Mouse (Mus musculus) myocyte (in vitro differentiated cells): ENCODE measurements around the gene Paf1. TPM values are rescaled to one million over a fixed set of nuclear protein-coding genes. Genes with fewer than 3 reads are reported as not detected.
A peak's percentile ranks its signal among the peaks of the same experiment; 100 is the strongest.

Source experiments
- H3K27me3 ChIP-seq: one replicate; pipeline ENCODE4 v1.6.1; 2011; ENCODE audit not compliant: control insufficient read depth, insufficient read depth, insufficient read length
- H3K36me3 ChIP-seq: one replicate; pipeline ENCODE4 v1.6.1; 2011; ENCODE audit not compliant: control insufficient read depth, insufficient read depth
- H3K4me2 ChIP-seq: one replicate; pipeline ENCODE4 v1.6.1; 2011; ENCODE audit warnings: low read depth, control low read depth
- H3K4me3 ChIP-seq: one replicate; pipeline ENCODE4 v1.5.1; 2011; ENCODE audit warnings: mild to moderate bottlenecking, control low read depth, moderate library complexity
- H3K79me2 ChIP-seq: one replicate; pipeline ENCODE4 v1.6.1; 2011; ENCODE audit not compliant: control insufficient read depth, insufficient read depth
- H3ac ChIP-seq: one replicate; pipeline ENCODE4 v1.6.1; 2011; ENCODE audit not compliant: control insufficient read depth, insufficient read length
- CEBPB ChIP-seq: IDR thresholded peaks from 2 replicates; pipeline ENCODE4 v1.6.1; 2011; ENCODE audit warnings: mild to moderate bottlenecking, moderate library complexity; ENCODE audit not compliant: poor library complexity, insufficient read depth, severe bottlenecking
- E2F4 ChIP-seq: IDR thresholded peaks from one replicate; pipeline ENCODE4 v1.6.1; 2011; ENCODE audit warnings: mild to moderate bottlenecking, control low read depth, moderate library complexity; ENCODE audit not compliant: insufficient read depth
- MAX ChIP-seq: IDR thresholded peaks from one replicate; pipeline ENCODE4 v1.6.1; 2011; ENCODE audit warnings: low read depth, mild to moderate bottlenecking, control low read depth
- MYOD1 ChIP-seq, 3 experiments: IDR thresholded peaks; one replicate each; pipeline ENCODE4 v1.6.1; 2011; ENCODE audit warnings: control low read depth in 2 of 3, low read depth in 2 of 3, mild to moderate bottlenecking in 2 of 3, moderate library complexity in 1 of 3; ENCODE audit not compliant: insufficient read length in 2 of 3, control insufficient read depth in 1 of 3
- MYOG ChIP-seq, 3 experiments: IDR thresholded peaks; one replicate each; pipeline ENCODE4 v1.6.1; 2011; ENCODE audit warnings: control low read depth in 2 of 3, low read depth in 2 of 3, mild to moderate bottlenecking in 2 of 3; ENCODE audit not compliant: insufficient read length in 2 of 3, control insufficient read depth in 1 of 3, insufficient read depth in 1 of 3
- POLR2A ChIP-seq: IDR thresholded peaks from one replicate; pipeline ENCODE4 v1.6.1; 2011; ENCODE audit warnings: low read depth, mild to moderate bottlenecking, control low read depth, moderate library complexity; ENCODE audit not compliant: insufficient read length
- POLR2AphosphoS2 ChIP-seq: IDR thresholded peaks from one replicate; pipeline ENCODE4 v1.6.1; 2011; ENCODE audit warnings: low read depth, control low read depth; ENCODE audit not compliant: insufficient read length
- REST ChIP-seq: IDR thresholded peaks from one replicate; pipeline ENCODE4 v1.6.1; 2011; ENCODE audit warnings: mild to moderate bottlenecking, control low read depth, moderate library complexity; ENCODE audit not compliant: insufficient read depth, insufficient read length
- SRF ChIP-seq: IDR thresholded peaks from one replicate; pipeline ENCODE4 v1.6.1; 2011; ENCODE audit warnings: low read depth; ENCODE audit not compliant: control insufficient read depth, insufficient read length
- TCF12 ChIP-seq: IDR thresholded peaks from one replicate; pipeline ENCODE4 v1.6.1; 2011; ENCODE audit warnings: mild to moderate bottlenecking, control low read depth; ENCODE audit not compliant: poor library complexity, insufficient read depth, severe bottlenecking
- TCF3 ChIP-seq: IDR thresholded peaks from one replicate; pipeline ENCODE4 v1.6.1; 2011; ENCODE audit warnings: low read depth, control low read depth; ENCODE audit not compliant: insufficient read length
- USF1 ChIP-seq: IDR thresholded peaks from one replicate; pipeline ENCODE4 v1.6.1; 2011; ENCODE audit warnings: low read depth, mild to moderate bottlenecking, control low read depth, moderate library complexity
- polyA plus RNA-seq: library from polyadenylated mRNA; unstranded; fragments of >200 nt; fragmentation: generic; extraction: Trizol; gene quantifications from one replicate; pipeline ENCODE4 v1.2.1, GENCODE M21; 2012; ENCODE audit warnings: missing spikeins

Paf1 gene
- polyA plus RNA-seq, 1 experiment = 34.3 TPM

DNA sequence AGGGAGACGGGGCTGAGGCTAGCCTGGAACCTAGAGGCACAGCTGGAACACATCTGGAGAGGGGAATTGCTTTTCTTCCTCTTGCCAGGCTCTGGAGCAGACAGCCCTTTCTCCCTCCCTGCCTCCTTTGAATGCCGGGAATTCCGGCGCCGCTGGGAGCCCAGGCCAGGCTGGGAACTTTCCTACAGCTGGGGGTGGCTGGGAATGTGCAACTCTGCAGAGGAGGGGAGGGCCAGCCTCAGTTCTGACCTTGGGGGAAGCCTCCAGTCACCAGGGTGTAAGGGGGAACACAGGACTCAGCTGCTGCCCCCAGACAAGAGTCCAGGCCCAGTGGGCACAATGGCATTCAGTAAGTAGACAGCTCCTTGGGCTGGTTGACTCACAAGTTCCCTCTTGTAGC is 35.8 kb upstream of the Paf1 start:
- no peak overlapping the region for H3K4me2 ChIP-seq

GRCm38 (mm10) chr7:28357984-28358383 is 34.8 kb upstream of the Paf1 start:
- H3K4me2 ChIP-seq = peak overlapping the region; percentile 2
- peaks cover 17% of the 10 kb centered on the region for H3K36me3 ChIP-seq

More for the DNA sequence above, 35.8 kb upstream of the Paf1 start:
- TF ChIP-seq MYOG (IDR thresholded peaks at IDR 0.05; ENCODE audit: control insufficient read depth in 1 of 3, insufficient read depth in 1 of 3, insufficient read length in 2 of 3, low read depth in 2 of 3) (peak in 1 of 3 experiments; percentile 60), CEBPB (no peak), MYOD1 (IDR thresholded peaks at IDR 0.05; ENCODE audit: control insufficient read depth in 1 of 3, insufficient read length in 2 of 3, low read depth in 2 of 3) (peak in 1 of 3 experiments; percentile 6), POLR2A (peak; percentile 10), REST (no peak)
- H3K79me2 ChIP-seq = peaks cover 5% of the 10 kb centered on the region
- H3K36me3 ChIP-seq = peaks cover 27% of the 10 kb centered on the region
- H3ac ChIP-seq = no peak overlapping the region
- no peak overlapping the region for H3K4me3 ChIP-seq
- no peaks in the 10 kb centered on the region for H3K27me3 ChIP-seq

DNA sequence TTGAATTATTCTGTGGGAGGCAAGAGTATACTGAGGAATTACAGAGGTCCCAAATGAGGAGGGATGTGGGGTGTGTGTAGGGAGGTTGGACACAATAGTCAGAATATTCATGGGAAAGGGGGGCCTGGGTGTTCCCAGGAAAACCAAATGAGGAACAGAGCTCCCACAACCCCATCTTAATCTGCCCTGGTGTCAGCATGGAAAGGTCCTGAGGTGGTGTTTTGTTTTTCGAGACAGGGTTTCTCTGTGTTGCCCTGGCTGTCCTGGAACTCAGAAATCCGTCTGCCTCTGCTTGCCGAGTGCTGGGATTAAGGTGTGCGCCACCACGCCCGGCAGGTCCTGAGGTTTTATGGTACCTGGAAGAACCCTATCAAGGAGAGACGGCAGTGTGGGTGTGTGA is 34.3 kb upstream of the Paf1 start:
- Histone ChIP-seq H3ac (no peak overlapping the region), H3K79me2 (no peaks in the 10 kb centered on the region), H3K4me3 (no peak overlapping the region), H3K36me3 (peaks cover 12% of the 10 kb centered on the region), H3K4me2 (peak overlapping the region; percentile 2), H3K27me3 (no peaks in the 10 kb centered on the region)
- no peak for TF ChIP-seq POLR2A
- no peak for TF ChIP-seq SRF
- no peak for TF ChIP-seq TCF3
- TF ChIP-seq CEBPB = no peak
- TF ChIP-seq TCF12 = no peak
- TF ChIP-seq REST = no peak
- TF ChIP-seq POLR2AphosphoS2 = no peak
- TF ChIP-seq USF1 = no peak
- no peak for TF ChIP-seq E2F4
- no peak for TF ChIP-seq MYOG (IDR thresholded peaks at IDR 0.05; ENCODE audit: control insufficient read depth in 1 of 3, insufficient read depth in 1 of 3, insufficient read length in 2 of 3, low read depth in 2 of 3)
- TF ChIP-seq MAX = no peak
- no peak for TF ChIP-seq MYOD1 (IDR thresholded peaks at IDR 0.05; ENCODE audit: control insufficient read depth in 1 of 3, insufficient read length in 2 of 3, low read depth in 2 of 3)

More at GRCm38 (mm10) chr7:28357984-28358383, 34.8 kb upstream of the Paf1 start:
- H3ac ChIP-seq = no peak overlapping the region
- H3K79me2 ChIP-seq = no peaks in the 10 kb centered on the region
- TF ChIP-seq TCF12 (no peak), MYOG (IDR thresholded peaks at IDR 0.05; ENCODE audit: control insufficient read depth in 1 of 3, insufficient read depth in 1 of 3, insufficient read length in 2 of 3, low read depth in 2 of 3) (no peak), E2F4 (no peak), REST (no peak), POLR2AphosphoS2 (no peak), POLR2A (no peak), USF1 (no peak), CEBPB (no peak), TCF3 (no peak), MYOD1 (IDR thresholded peaks at IDR 0.05; ENCODE audit: control insufficient read depth in 1 of 3, insufficient read length in 2 of 3, low read depth in 2 of 3) (no peak), MAX (no peak), SRF (no peak)
- H3K4me3 ChIP-seq = no peak overlapping the region
- H3K27me3 ChIP-seq = no peaks in the 10 kb centered on the region

GRCm38 (mm10) chr7:28359854-28360253 is 32.9 kb upstream of the Paf1 start:
- Histone ChIP-seq H3K79me2 (no peaks in the 10 kb centered on the region), H3K4me3 (no peak overlapping the region), H3K27me3 (no peaks in the 10 kb centered on the region), H3K4me2 (no peak overlapping the region), H3ac (no peak overlapping the region), H3K36me3 (no peaks in the 10 kb centered on the region)
- TF ChIP-seq TCF12 (no peak), POLR2A (no peak), POLR2AphosphoS2 (peak; percentile 10), MAX (no peak)

GRCm38 (mm10) chr7:28360291-28360690 is 32.5 kb upstream of the Paf1 start:
- no peak for TF ChIP-seq MYOG (IDR thresholded peaks at IDR 0.05; ENCODE audit: control insufficient read depth in 1 of 3, insufficient read depth in 1 of 3, insufficient read length in 2 of 3, low read depth in 2 of 3)
- TF ChIP-seq POLR2AphosphoS2 = peak; percentile 11
- TF ChIP-seq TCF3 = no peak
- TF ChIP-seq USF1 = no peak
- no peak for TF ChIP-seq TCF12
- no peak for TF ChIP-seq REST
- Histone ChIP-seq H3K27me3 (no peaks in the 10 kb centered on the region), H3K79me2 (no peaks in the 10 kb centered on the region), H3K36me3 (no peaks in the 10 kb centered on the region), H3K4me2 (no peak overlapping the region), H3ac (no peak overlapping the region), H3K4me3 (no peak overlapping the region)
